Mouse (Mus musculus) cerebellum, adult 2 months (tissue): ENCODE results near the gene Cwc22.

ENCODE experiments used
- CTCF ChIP-seq: fragments of 200-500 bp; IDR thresholded peaks from 2 replicates; pipeline ENCODE4 v1.5.1; 2011; ENCODE audit warnings: low read depth, mild to moderate bottlenecking, control low read depth, low read length, moderate library complexity, borderline replicate concordance; ENCODE audit not compliant: insufficient read depth
- POLR2A ChIP-seq: fragments of 200-500 bp; IDR thresholded peaks from 2 replicates; pipeline ENCODE4 v1.6.1; 2011; ENCODE audit warnings: low read length, control low read depth, borderline replicate concordance; ENCODE audit not compliant: insufficient read depth

- no peak for TF ChIP-seq POLR2A
- no peak for TF ChIP-seq CTCF
Measured at GRCm38 (mm10) chr2:77900741-77901140, 45.4 kb downstream of the Cwc22 start.
